Mouse (Mus musculus) neural tube, embryonic 11.5 days (tissue): ENCODE measurements around the gene Rap1gap2. TPM values are rescaled to one million over a fixed set of nuclear protein-coding genes. Genes with fewer than 3 reads are reported as not detected.

ENCODE experiments used
- ATAC-seq: fragments of 200-750 bp; cut with Nextera tagmentation; 2 replicates; pipeline ENCODE4 v1.8.0; 2017; ENCODE audit warnings: moderate number of reproducible peaks, mild to moderate bottlenecking, moderate TSS enrichment, moderate library complexity; ENCODE audit not compliant: insufficient read depth, low FRiP score, low TSS enrichment
- DNase-seq: peaks from one replicate; pipeline ENCODE4 v3.0.0-alpha.2; 2015; ENCODE audit warnings: low spot score
- H3K27ac ChIP-seq: fragments of 300-500 bp; sonication (generic); 2 replicates; pipeline ENCODE4 v1.5.1; 2014; ENCODE audit warnings: low read depth, mild to moderate bottlenecking, low read length
- H3K27me3 ChIP-seq: fragments of 300-500 bp; sonication (generic); 2 replicates; pipeline ENCODE4 v1.6.1; 2014; ENCODE audit warnings: mild to moderate bottlenecking, low read length, mixed read lengths; ENCODE audit not compliant: control insufficient read depth, insufficient read depth
- H3K36me3 ChIP-seq: fragments of 300-500 bp; sonication (generic); 2 replicates; pipeline ENCODE4 v1.6.1; 2014; ENCODE audit warnings: mild to moderate bottlenecking, low read length, moderate library complexity, mixed read lengths; ENCODE audit not compliant: control insufficient read depth, insufficient read depth
- H3K4me1 ChIP-seq: fragments of 300-500 bp; sonication (generic); 2 replicates; pipeline ENCODE4 v1.6.1; 2014; ENCODE audit warnings: low read length, mixed read lengths; ENCODE audit not compliant: control insufficient read depth, insufficient read depth
- H3K4me2 ChIP-seq: fragments of 300-500 bp; sonication (generic); 2 replicates; pipeline ENCODE4 v1.6.1; 2014; ENCODE audit warnings: low read depth, mild to moderate bottlenecking, moderate library complexity
- H3K4me3 ChIP-seq: fragments of 300-500 bp; sonication (generic); 2 replicates; pipeline ENCODE4 v1.5.1; 2014; ENCODE audit warnings: low read depth, low read length
- H3K9ac ChIP-seq: fragments of 300-500 bp; sonication (generic); 2 replicates; pipeline ENCODE4 v1.6.1; 2014; ENCODE audit warnings: mild to moderate bottlenecking, low read length
- H3K9me3 ChIP-seq: fragments of 300-500 bp; sonication (generic); 2 replicates; pipeline ENCODE4 v1.6.1; 2016; ENCODE audit warnings: low read length; ENCODE audit not compliant: control insufficient read depth
- WGBS: fragments of 180-500 bp; shearing (Covaris S2); extraction: QIAGEN DNeasy Blood & Tissue Kit; methylation state at CpG from one replicate; pipeline ENCODE4 v1.1.7; 2014; 5-methylcytosine and 5-hydroxymethylcytosine counted together
- polyA plus RNA-seq: library from polyadenylated mRNA; unstranded; fragments of >200 nt; fragmentation: Nextera tagmentation; extraction: Ambion mirVana; gene quantifications from 2 replicates; pipeline ENCODE4 v1.2.1, GENCODE M21; 2014

The Rap1gap2 gene
- polyA plus RNA-seq, 1 experiment from 2014 or later = 3.3 TPM

DNA sequence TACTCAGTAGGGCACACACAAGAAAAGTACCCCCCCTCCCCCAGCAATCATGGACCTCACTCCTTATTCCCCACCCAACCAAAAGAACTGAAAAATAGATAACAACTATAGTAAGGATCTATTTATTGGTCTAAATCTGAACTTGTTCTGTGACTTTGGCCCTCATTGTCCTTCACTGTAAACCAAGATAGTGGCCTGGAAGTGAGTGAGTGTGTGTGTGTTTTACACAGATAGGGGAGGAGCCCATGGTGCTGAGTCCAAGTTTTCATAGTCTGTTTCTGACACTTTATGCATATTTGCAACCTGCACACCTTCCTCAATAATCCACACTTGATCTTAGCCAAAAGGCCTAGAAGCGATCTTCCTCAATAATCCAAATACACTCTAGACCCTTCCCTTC is 38.0 kb upstream of the Rap1gap2 start:
- Histone ChIP-seq H3K4me2 (peak overlapping the region; percentile 97), H3K9me3 (no peaks in the 10 kb centered on the region), H3K27me3 (no peaks in the 10 kb centered on the region), H3K9ac (peak overlapping the region; percentile 84), H3K27ac (peak overlapping the region; percentile 23; the same call in 1 of the 2 replicates), H3K36me3 (no peaks in the 10 kb centered on the region), H3K4me1 (peaks cover 15% of the 10 kb centered on the region), H3K4me3 (peak overlapping the region; percentile 89)
- ATAC-seq (peak; percentile 33; the same call in 1 of the 2 replicates), DNase-seq (no peak)
- 6% methylated on average over 1 of the region's 1 CpGs for WGBS

DNA sequence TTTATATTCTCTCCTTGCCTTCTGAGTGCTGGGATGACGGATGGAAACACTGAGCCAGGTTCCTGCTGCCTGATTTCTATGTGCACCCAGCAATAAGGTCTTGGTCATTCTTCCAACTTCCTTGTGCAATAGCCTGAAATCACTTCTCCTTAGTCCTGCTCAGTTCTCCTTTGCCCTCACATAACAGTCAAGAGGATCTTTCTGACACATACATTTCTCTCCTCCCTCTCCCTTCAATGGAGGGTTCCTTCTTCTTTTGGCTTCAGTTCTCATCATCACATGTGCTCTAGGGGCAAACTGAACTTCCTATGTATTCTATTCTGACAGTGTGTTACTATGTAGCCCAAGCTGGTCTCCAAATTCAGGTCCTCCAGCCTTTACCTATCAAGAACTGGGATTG is 37.3 kb upstream of the Rap1gap2 start:
- no peaks in the 10 kb centered on the region for H3K36me3 ChIP-seq
- H3K9me3 ChIP-seq = no peaks in the 10 kb centered on the region
- peaks cover 15% of the 10 kb centered on the region for H3K4me1 ChIP-seq
- H3K27me3 ChIP-seq = no peaks in the 10 kb centered on the region
- DNase-seq = no peak
- no peak overlapping the region for H3K27ac ChIP-seq
- no peak for ATAC-seq
- H3K4me2 ChIP-seq = no peak overlapping the region
- 76% methylated on average over 1 of the region's 1 CpGs for WGBS
- no peak overlapping the region for H3K9ac ChIP-seq
- H3K4me3 ChIP-seq = no peak overlapping the region

DNA sequence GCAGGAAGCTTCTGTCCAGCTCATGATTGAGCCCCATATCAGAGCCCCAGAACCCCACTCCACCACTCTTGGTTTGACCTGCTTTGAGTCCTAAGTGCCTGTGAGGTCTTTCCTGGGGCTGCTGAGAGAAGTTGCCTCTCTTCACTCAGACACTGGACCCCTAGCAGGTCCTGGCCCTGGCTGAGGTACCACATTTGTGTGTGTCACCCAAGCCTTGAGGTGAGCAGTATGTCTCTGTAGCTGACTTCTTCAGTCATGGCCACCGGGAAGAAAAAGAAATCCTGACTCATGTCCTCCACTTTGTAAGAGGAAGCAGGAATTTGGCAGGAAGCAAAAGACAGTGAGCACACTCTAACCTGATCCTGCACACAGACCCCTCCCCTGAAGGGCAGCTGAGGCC is 28.9 kb upstream of the Rap1gap2 start:
- Histone ChIP-seq H3K9ac (no peak overlapping the region), H3K27ac (no peak overlapping the region), H3K36me3 (no peaks in the 10 kb centered on the region), H3K27me3 (peaks cover 2% of the 10 kb centered on the region), H3K4me2 (no peak overlapping the region), H3K9me3 (no peaks in the 10 kb centered on the region), H3K4me3 (no peak overlapping the region), H3K4me1 (peaks cover 3% of the 10 kb centered on the region; the same call in 1 of the 2 replicates)
- no peak for ATAC-seq
- DNase-seq = no peak
- WGBS = 74% methylated on average over 1 of the region's 1 CpGs

DNA sequence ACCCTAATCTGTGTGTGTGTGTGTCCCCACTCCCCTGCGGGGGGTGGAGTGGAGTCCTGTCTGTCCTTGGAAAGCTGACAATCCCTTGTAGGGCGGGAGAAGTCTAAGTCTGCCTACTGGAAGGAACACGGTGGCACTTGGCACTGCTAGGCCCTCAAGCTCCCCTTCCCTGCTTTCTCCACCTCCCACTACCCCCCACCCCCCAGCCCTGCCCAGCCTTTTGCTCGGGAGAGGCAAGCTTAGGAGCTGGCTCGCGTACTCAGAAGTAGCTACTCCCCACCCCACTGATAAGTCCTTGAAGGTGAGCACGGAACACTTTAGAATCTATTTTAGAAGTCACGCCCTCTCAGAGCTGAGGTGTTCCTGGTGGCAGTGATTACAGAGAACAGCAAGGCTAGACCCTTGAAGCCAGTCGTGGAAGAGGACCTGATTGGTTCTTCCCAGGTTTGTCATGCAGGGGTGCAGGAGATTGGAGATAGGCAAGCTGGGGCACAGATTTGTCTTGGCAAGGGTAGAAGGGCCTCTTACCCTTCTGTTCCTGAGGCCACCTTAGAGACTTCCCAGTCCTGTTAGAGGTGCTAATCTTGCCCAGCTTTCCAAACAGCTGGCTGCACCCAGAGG is 28.2 kb upstream of the Rap1gap2 start:
- 13% methylated on average over 9 of the region's 9 CpGs for WGBS
- DNase-seq (no peak), ATAC-seq (peak; percentile 9; the same call in 1 of the 2 replicates)
- no peaks in the 10 kb centered on the region for H3K36me3 ChIP-seq
- peak overlapping the region; percentile 68 for H3K4me3 ChIP-seq
- 0 out of 2 replicates have a peak overlapping the region, but pooled peaks have one; percentile 11 for H3K27ac ChIP-seq
- H3K27me3 ChIP-seq = peaks cover 2% of the 10 kb centered on the region
- H3K9me3 ChIP-seq = no peaks in the 10 kb centered on the region
- peaks cover 3% of the 10 kb centered on the region; the same call in 1 of the 2 replicates for H3K4me1 ChIP-seq
- peak overlapping the region; percentile 77 for H3K9ac ChIP-seq
- H3K4me2 ChIP-seq = peak overlapping the region; percentile 77

DNA sequence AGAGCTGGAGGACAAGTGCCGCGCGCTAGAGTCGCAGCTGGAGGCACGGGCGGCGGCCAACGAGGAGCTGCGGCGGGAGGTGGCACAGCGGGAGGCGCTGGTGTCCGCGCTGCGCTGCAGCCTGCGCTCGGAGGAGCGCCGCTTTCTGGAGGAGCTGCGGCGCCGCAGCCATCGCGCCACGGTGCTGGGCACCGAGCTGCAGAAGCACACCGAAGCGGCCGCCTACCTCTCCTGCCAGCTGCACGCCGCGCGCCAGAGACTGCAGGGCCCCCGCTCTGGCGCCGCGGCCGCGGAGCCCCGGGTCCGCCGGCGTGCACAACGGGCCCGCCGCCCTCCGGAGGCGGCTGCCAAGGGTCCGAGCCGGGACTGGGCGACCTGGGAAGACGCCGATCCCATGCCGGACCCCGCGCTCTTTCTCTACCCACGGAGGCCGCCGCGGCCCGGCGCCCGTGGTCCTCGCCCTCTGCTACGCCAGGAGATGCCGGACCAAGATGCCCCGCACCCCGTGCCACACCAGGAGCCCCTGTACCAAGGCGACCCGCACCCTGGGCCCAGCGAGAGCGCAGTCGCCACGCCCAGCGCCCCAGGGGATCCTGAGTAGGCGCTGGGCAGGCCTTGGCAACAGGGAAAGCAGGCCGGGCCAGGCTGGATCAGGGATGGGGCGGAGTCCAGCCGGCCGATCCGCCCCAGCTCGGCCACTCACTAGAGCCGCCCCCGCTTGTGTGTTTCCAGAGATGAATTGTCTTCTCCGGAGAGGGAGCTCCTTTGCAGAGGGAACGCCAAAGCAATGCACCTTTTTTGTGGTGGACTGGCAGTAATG is 27.5 kb upstream of the Rap1gap2 start:
- Histone ChIP-seq H3K9me3 (no peaks in the 10 kb centered on the region), H3K9ac (peak overlapping the region; percentile 77), H3K27ac (peak overlapping the region; percentile 11; the same call in 1 of the 2 replicates), H3K4me2 (peak overlapping the region; percentile 77), H3K27me3 (peaks cover 2% of the 10 kb centered on the region), H3K4me3 (peak overlapping the region; percentile 68), H3K36me3 (no peaks in the 10 kb centered on the region), H3K4me1 (peaks cover 3% of the 10 kb centered on the region; the same call in 1 of the 2 replicates)
- WGBS = under 1% methylated on average over 77 of the region's 86 CpGs
- ATAC-seq (peak; percentile 80), DNase-seq (peak; percentile 81)

DNA sequence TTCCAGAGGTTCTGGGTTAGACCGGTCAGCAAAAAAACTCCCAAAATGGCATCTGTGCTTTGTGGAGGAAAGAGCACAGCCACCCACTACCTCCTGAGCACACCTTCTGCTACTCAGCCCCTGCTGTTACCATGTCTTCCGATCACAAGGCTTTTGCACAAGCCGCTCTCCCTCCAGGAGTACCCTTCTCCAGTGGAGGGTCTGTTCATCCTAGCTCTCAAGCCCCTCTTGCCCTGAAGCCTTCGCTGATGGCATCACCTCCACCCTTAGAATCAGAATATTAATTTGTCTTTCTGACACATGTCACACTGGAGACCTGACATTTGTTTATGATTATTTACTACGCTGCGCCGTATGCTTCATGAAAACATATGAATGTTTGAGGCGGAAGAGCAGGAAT is 26.8 kb upstream of the Rap1gap2 start:
- peaks cover 2% of the 10 kb centered on the region for H3K27me3 ChIP-seq
- peaks cover 3% of the 10 kb centered on the region; the same call in 1 of the 2 replicates for H3K4me1 ChIP-seq
- no peak for DNase-seq

DNA sequence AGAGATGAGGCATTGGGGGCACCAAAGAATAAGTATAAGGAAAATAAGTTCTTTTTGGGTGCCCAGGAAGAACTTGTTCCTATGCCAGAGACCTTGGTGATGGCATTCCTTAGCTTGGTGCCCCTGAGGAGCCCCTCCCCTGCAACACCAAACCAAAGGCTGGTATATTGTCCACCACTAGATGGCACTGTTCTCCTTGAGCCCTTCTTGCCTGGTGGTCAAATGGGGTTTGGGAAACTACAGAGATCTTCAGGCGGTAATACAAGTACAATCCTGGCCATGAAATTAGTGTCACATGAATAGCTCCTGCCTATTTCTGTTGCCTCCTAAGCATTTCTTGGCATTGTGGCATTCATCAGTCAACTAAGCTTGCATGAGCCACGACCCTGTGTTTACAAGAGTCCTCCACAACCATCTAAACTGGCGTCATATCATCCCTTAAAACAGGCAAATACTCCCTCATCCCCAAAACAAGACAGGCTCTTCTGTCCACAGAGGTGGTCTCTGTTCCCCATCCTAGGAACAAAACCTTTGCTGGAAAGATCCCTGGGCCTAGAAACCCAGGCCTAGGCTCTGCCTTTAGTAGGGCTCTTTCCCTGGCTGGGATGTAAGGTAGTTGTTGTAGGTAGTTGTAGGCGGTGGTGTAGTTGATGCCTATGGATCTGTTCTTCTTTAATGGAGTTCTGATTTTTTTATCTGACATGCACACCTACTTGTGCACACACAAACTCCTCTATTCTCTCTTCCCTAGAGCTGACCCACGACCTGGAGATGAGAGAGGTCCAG is 24.0 kb upstream of the Rap1gap2 start:
- no peak overlapping the region for H3K4me3 ChIP-seq
- no peak for ATAC-seq
- peaks cover 2% of the 10 kb centered on the region for H3K27me3 ChIP-seq
- DNase-seq = peak; percentile 70
- WGBS = 67% methylated on average over 5 of the region's 5 CpGs
- peaks cover 3% of the 10 kb centered on the region; the same call in 1 of the 2 replicates for H3K4me1 ChIP-seq
- H3K9ac ChIP-seq = no peak overlapping the region
- no peak overlapping the region for H3K4me2 ChIP-seq
- H3K9me3 ChIP-seq = no peaks in the 10 kb centered on the region
- H3K36me3 ChIP-seq = no peaks in the 10 kb centered on the region
- no peak overlapping the region for H3K27ac ChIP-seq

More for the DNA sequence above, 26.8 kb upstream of the Rap1gap2 start:
- Histone ChIP-seq H3K36me3 (no peaks in the 10 kb centered on the region), H3K4me2 (peak overlapping the region; percentile 77), H3K9ac (peak overlapping the region; percentile 77), H3K9me3 (no peaks in the 10 kb centered on the region), H3K27ac (no peak overlapping the region), H3K4me3 (peak overlapping the region; percentile 68)
- peak; percentile 16; the same call in 1 of the 2 replicates for ATAC-seq
- 19% methylated on average over 8 of the region's 8 CpGs for WGBS
